Mouse (Mus musculus): ENCODE data around the gene Grcc10. TPM values are rescaled to one million over a fixed set of nuclear protein-coding genes. Genes with fewer than 3 reads are reported as not detected.

Grcc10 gene
- polyA plus RNA-seq, 2 experiments: 290 to 438 TPM

DNA sequence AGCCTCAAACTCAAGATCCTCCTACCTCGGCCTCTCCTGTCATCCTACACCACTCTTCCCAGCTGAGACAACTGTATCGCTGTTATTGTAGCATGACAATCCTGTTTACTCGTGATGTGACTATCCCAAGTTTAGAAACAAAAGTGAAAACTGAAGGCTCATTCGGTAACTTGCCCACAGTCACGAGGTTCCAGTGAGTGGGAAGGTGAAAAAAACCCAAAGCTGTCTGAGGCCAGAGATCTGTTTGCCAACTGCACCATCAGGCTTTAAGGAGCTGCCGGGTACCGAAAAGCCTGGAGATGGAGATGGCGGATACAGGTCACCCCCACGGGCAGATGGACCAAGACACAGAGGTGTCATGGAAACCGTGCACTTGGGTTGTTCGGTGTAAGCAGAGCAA lies 4.1 kb downstream of the Grcc10 start:
- H3K4me3 ChIP-seq (replicated peaks; ENCODE audit: low read length): no peak overlapping the region
- no peaks in the 10 kb centered on the region for H3K36me3 ChIP-seq (ENCODE audit: control insufficient read depth, insufficient read depth, low read length)
- no peak overlapping the region for H3K27ac ChIP-seq (replicated peaks; ENCODE audit: low read depth, low read length)
- ATAC-seq (ENCODE audit: low FRiP score, low read depth) (no peak), DNase-seq (ENCODE audit: low spot score) (no peak)
- H3K27me3 ChIP-seq (ENCODE audit: control insufficient read depth, insufficient read depth, low read length): no peaks in the 10 kb centered on the region
- no peak overlapping the region for H3K9ac ChIP-seq (ENCODE audit: low read depth, low read length, severe bottlenecking)
- no peaks in the 10 kb centered on the region for H3K9me3 ChIP-seq (ENCODE audit: control insufficient read depth, low read length)
- no peak for TF ChIP-seq POLR2A (IDR thresholded peaks at IDR 0.05; ENCODE audit: borderline replicate concordance, extremely low read depth, insufficient read depth, insufficient read length)
- no peak overlapping the region for H3K4me2 ChIP-seq (replicated peaks; ENCODE audit: low read depth, low read length, severe bottlenecking)
- peaks cover 7% of the 10 kb centered on the region for H3K4me1 ChIP-seq (ENCODE audit: control insufficient read depth, insufficient read depth, low read length)
- WGBS: 89% methylated on average over 11 of the region's 11 CpGs

- no peaks in the 10 kb centered on the region for H3K9me3 ChIP-seq (ENCODE audit: control insufficient read depth, low read length)
- TF ChIP-seq POLR2A (IDR thresholded peaks at IDR 0.05; ENCODE audit: borderline replicate concordance, extremely low read depth, insufficient read depth, insufficient read length): no peak
- H3K36me3 ChIP-seq (ENCODE audit: control insufficient read depth, insufficient read depth, low read length): no peaks in the 10 kb centered on the region
- 0 out of 2 replicates have a peak, but pooled peaks cover under 1% of the 10 kb centered on the region for H3K4me1 ChIP-seq (ENCODE audit: control insufficient read depth, insufficient read depth, low read length)
- H3K9ac ChIP-seq (ENCODE audit: low read depth, low read length, severe bottlenecking): no peak overlapping the region
- no peak for ATAC-seq (ENCODE audit: low FRiP score, low read depth)
- 81% methylated on average over 3 of the region's 3 CpGs for WGBS
- no peak overlapping the region for H3K4me3 ChIP-seq (replicated peaks; ENCODE audit: low read length)
- DNase-seq (ENCODE audit: low spot score): no peak
- no peak overlapping the region for H3K4me2 ChIP-seq (replicated peaks; ENCODE audit: low read depth, low read length, severe bottlenecking)
- H3K27me3 ChIP-seq (ENCODE audit: control insufficient read depth, insufficient read depth, low read length): no peaks in the 10 kb centered on the region
- H3K27ac ChIP-seq (replicated peaks; ENCODE audit: low read depth, low read length): no peak overlapping the region
Measured at GRCm38 (mm10) chr6:124734417-124734816, 6.8 kb downstream of the Grcc10 start.

- no peak overlapping the region for H3K9ac ChIP-seq (ENCODE audit: low read depth, low read length, severe bottlenecking)
- no peak overlapping the region for H3K4me2 ChIP-seq (replicated peaks; ENCODE audit: low read depth, low read length, severe bottlenecking)
- no peaks in the 10 kb centered on the region for H3K36me3 ChIP-seq (ENCODE audit: control insufficient read depth, insufficient read depth, low read length)
- no peak overlapping the region for H3K4me3 ChIP-seq (replicated peaks; ENCODE audit: low read length)
- TF ChIP-seq POLR2A (IDR thresholded peaks at IDR 0.05; ENCODE audit: borderline replicate concordance, extremely low read depth, insufficient read depth, insufficient read length): no peak
- 45% methylated on average over 19 of the region's 19 CpGs for WGBS
- no peaks in the 10 kb centered on the region for H3K9me3 ChIP-seq (ENCODE audit: control insufficient read depth, low read length)
- H3K27me3 ChIP-seq (ENCODE audit: control insufficient read depth, insufficient read depth, low read length): no peaks in the 10 kb centered on the region
- H3K27ac ChIP-seq (replicated peaks; ENCODE audit: low read depth, low read length): no peak overlapping the region
- H3K4me1 ChIP-seq (ENCODE audit: control insufficient read depth, insufficient read depth, low read length): no peaks in the 10 kb centered on the region
- DNase-seq (ENCODE audit: low spot score) (no peak), ATAC-seq (ENCODE audit: low FRiP score, low read depth) (no peak)
Measured at GRCm38 (mm10) chr6:124732476-124733370, 8.5 kb downstream of the Grcc10 start.

- 79% methylated on average over 7 of the region's 7 CpGs for WGBS
- no peak overlapping the region for H3K9ac ChIP-seq (ENCODE audit: low read depth, low read length, severe bottlenecking)
Measured at GRCm38 (mm10) chr6:124731038-124731437, 10.1 kb downstream of the Grcc10 start.

DNA sequence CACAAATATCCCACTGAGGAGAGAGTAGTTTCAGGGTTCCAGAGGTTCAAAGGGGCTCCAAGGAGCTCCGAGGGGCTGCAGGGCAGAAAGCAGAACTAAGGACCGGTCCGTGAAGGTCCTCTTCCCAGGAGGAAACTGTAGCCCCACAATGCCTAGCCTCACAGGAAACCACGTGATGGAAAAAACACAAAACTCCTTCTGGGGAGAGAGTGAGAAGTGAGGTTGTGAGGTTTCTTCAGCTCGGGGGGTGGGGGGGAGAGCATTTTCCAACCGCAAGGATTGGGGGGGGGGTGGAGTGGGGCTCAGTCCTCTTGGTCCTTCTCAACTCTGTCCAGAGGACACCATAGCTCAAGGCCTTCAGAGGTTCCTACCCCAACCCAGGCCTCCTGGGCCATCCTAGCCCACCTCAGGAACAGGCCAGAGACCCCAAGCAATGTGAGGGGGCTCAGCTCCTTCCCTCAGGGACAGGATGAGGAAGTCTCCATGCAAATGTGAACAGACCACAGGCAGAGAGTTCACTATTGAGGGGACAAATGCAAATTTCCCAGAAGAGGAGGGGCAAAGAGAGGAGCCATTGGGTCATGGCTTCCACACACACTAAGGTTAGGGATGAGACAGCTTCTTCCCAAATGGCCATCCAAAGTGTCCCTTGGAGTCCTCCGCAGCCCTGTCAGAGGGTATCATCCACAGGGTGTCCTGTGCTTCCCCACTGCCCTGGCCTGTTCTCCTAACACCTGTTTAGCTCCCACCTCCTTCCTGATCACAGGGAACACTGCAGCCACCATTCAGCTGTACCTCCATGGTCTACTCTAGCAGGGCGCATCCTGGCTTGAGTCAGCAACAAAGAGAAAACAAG lies 11.1 kb downstream of the Grcc10 start:
- no peaks in the 10 kb centered on the region for H3K4me1 ChIP-seq (ENCODE audit: control insufficient read depth, insufficient read depth, low read length)
- no peak overlapping the region for H3K27ac ChIP-seq (replicated peaks; ENCODE audit: low read depth, low read length)
- no peak for ATAC-seq (ENCODE audit: low FRiP score, low read depth)
- H3K4me3 ChIP-seq (replicated peaks; ENCODE audit: low read length): no peak overlapping the region
- no peak for TF ChIP-seq POLR2A (IDR thresholded peaks at IDR 0.05; ENCODE audit: borderline replicate concordance, extremely low read depth, insufficient read depth, insufficient read length)
- WGBS: 83% methylated on average over 8 of the region's 8 CpGs
- no peaks in the 10 kb centered on the region for H3K36me3 ChIP-seq (ENCODE audit: control insufficient read depth, insufficient read depth, low read length)
- H3K4me2 ChIP-seq (replicated peaks; ENCODE audit: low read depth, low read length, severe bottlenecking): no peak overlapping the region
- H3K9me3 ChIP-seq (ENCODE audit: control insufficient read depth, low read length): no peaks in the 10 kb centered on the region
- no peak for DNase-seq (ENCODE audit: low spot score)
- no peaks in the 10 kb centered on the region for H3K27me3 ChIP-seq (ENCODE audit: control insufficient read depth, insufficient read depth, low read length)
- no peak overlapping the region for H3K9ac ChIP-seq (ENCODE audit: low read depth, low read length, severe bottlenecking)

More at GRCm38 (mm10) chr6:124731038-124731437, 10.1 kb downstream of the Grcc10 start:
- H3K9me3 ChIP-seq (ENCODE audit: control insufficient read depth, low read length): no peaks in the 10 kb centered on the region
- DNase-seq (ENCODE audit: low spot score) (no peak), ATAC-seq (ENCODE audit: low FRiP score, low read depth) (no peak)
- no peak overlapping the region for H3K4me2 ChIP-seq (replicated peaks; ENCODE audit: low read depth, low read length, severe bottlenecking)
- no peaks in the 10 kb centered on the region for H3K36me3 ChIP-seq (ENCODE audit: control insufficient read depth, insufficient read depth, low read length)
- H3K27ac ChIP-seq (replicated peaks; ENCODE audit: low read depth, low read length): no peak overlapping the region
- no peaks in the 10 kb centered on the region for H3K27me3 ChIP-seq (ENCODE audit: control insufficient read depth, insufficient read depth, low read length)
- TF ChIP-seq POLR2A (IDR thresholded peaks at IDR 0.05; ENCODE audit: borderline replicate concordance, extremely low read depth, insufficient read depth, insufficient read length): no peak
- no peaks in the 10 kb centered on the region for H3K4me1 ChIP-seq (ENCODE audit: control insufficient read depth, insufficient read depth, low read length)
- H3K4me3 ChIP-seq (replicated peaks; ENCODE audit: low read length): no peak overlapping the region

Data from limb, embryonic 14.5 days (tissue).